Mouse (Mus musculus): ENCODE data around the gene Rlbp1. TPM values are rescaled to one million over a fixed set of nuclear protein-coding genes. Genes with fewer than 3 reads are reported as not detected.

Rlbp1 gene
- polyA plus RNA-seq, 1 experiment from 2014 or later, result 2.1 TPM

GRCm38 (mm10) chr7:79347108-79347813 is 39.6 kb downstream of the Rlbp1 start:
- Histone ChIP-seq H3K4me3 (no peak overlapping the region), H3K4me1 (no peaks in the 10 kb centered on the region), H3K36me3 (peaks cover 51% of the 10 kb centered on the region), H3K27me3 (no peaks in the 10 kb centered on the region), H3K27ac (no peak overlapping the region), H3K4me2 (replicated peaks) (no peak overlapping the region), H3K9me3 (no peaks in the 10 kb centered on the region), H3K9ac (no peak overlapping the region)
- no peak for ATAC-seq (ENCODE audit: low FRiP score, low read depth)
- 73% methylated on average over 13 of the region's 13 CpGs for WGBS

DNA sequence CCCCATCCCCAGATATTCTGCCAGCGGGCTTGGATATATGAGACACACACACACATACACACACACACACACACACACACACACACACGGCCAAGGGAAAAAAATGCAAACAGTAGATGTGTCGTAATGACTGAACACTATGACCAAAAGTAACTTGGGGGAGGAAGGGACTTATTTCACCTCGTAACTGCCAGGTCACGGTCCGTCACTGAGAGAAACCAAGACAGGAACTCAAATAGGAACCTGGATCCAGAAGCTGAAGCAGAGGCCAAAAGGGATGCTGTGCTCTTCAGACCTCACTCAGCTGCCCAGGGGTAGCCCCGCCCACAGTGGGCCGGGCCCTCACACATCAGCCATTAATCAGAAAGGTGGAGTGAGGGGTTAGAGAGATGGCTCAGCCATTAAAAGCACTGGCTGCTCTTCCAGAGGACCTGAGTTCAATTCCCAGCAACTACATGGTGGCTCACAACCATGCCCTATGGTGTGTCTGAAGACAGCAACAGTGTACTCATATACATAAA is 40.2 kb downstream of the Rlbp1 start:
- no peak overlapping the region for H3K27ac ChIP-seq
- no peak overlapping the region for H3K4me3 ChIP-seq
- no peaks in the 10 kb centered on the region for H3K9me3 ChIP-seq
- peaks cover 45% of the 10 kb centered on the region for H3K36me3 ChIP-seq
- no peaks in the 10 kb centered on the region for H3K4me1 ChIP-seq
- H3K27me3 ChIP-seq, result no peaks in the 10 kb centered on the region
- WGBS, result 69% methylated on average over 8 of the region's 8 CpGs
- no peak for ATAC-seq (ENCODE audit: low FRiP score, low read depth)
- no peak overlapping the region for H3K9ac ChIP-seq
- H3K4me2 ChIP-seq (replicated peaks), result no peak overlapping the region

GRCm38 (mm10) chr7:79345902-79346301 is 40.9 kb downstream of the Rlbp1 start:
- H3K4me3 ChIP-seq, result no peak overlapping the region
- WGBS, result 44% methylated on average over 4 of the region's 4 CpGs
- H3K27me3 ChIP-seq, result no peaks in the 10 kb centered on the region
- H3K4me1 ChIP-seq, result no peaks in the 10 kb centered on the region
- no peak for ATAC-seq (ENCODE audit: low FRiP score, low read depth)
- H3K36me3 ChIP-seq, result peaks cover 39% of the 10 kb centered on the region
- no peak overlapping the region for H3K9ac ChIP-seq
- H3K9me3 ChIP-seq, result no peaks in the 10 kb centered on the region
- no peak overlapping the region for H3K27ac ChIP-seq
- no peak overlapping the region for H3K4me2 ChIP-seq (replicated peaks)

DNA sequence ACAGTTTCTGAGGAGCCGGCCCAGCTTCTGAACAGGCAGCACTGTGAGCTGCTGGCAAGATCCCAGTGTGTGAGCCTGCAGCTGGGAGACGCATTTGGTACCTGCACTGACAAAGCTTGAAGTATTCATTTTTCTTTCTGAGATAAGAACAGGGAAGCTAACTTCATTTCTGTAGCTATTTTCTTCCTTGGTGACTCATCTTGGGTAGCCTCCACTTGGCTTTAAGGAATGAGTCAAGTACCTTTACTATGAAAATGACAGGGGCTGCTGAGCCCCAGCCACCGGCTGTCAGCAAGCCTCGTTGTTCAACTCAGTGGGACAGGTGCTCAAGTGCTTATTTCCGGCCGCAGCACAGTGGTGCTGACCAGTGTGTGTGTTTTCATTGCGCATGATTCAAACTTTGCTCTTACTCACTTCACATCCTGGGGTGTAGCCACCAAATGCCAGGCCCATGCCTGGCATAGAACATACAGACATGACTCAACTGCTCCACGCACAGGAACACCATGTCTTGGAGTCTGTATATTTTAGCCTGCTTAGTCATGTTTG is 50.4 kb downstream of the Rlbp1 start:
- H3K9ac ChIP-seq, result no peak overlapping the region
- H3K4me2 ChIP-seq (replicated peaks), result no peak overlapping the region
- H3K36me3 ChIP-seq, result peaks cover 11% of the 10 kb centered on the region
- ATAC-seq (ENCODE audit: low FRiP score, low read depth), result no peak
- no peaks in the 10 kb centered on the region for H3K9me3 ChIP-seq
- H3K27ac ChIP-seq, result no peak overlapping the region
- no peak overlapping the region for H3K4me3 ChIP-seq
- 86% methylated on average over 8 of the region's 8 CpGs for WGBS
- no peaks in the 10 kb centered on the region for H3K27me3 ChIP-seq
- no peaks in the 10 kb centered on the region for H3K4me1 ChIP-seq

- ATAC-seq (ENCODE audit: low FRiP score, low read depth), result no peak
- Histone ChIP-seq H3K4me2 (replicated peaks) (no peak overlapping the region), H3K27me3 (no peaks in the 10 kb centered on the region), H3K27ac (no peak overlapping the region), H3K36me3 (peaks cover 33% of the 10 kb centered on the region), H3K9ac (no peak overlapping the region), H3K4me1 (no peaks in the 10 kb centered on the region), H3K9me3 (no peaks in the 10 kb centered on the region), H3K4me3 (no peak overlapping the region)
- WGBS, result 70% methylated on average over 3 of the region's 3 CpGs
Measured at GRCm38 (mm10) chr7:79333419-79333818, 53.4 kb downstream of the Rlbp1 start.

GRCm38 (mm10) chr7:79331197-79331596 is 55.7 kb downstream of the Rlbp1 start:
- WGBS, result 75% methylated on average over 10 of the region's 10 CpGs
- ATAC-seq (ENCODE audit: low FRiP score, low read depth), result no peak
- H3K9ac ChIP-seq, result no peak overlapping the region
- no peak overlapping the region for H3K27ac ChIP-seq
- H3K27me3 ChIP-seq, result no peaks in the 10 kb centered on the region
- H3K4me3 ChIP-seq, result no peak overlapping the region
- peaks cover 47% of the 10 kb centered on the region for H3K36me3 ChIP-seq
- H3K9me3 ChIP-seq, result no peaks in the 10 kb centered on the region
- H3K4me1 ChIP-seq, result no peaks in the 10 kb centered on the region
- no peak overlapping the region for H3K4me2 ChIP-seq (replicated peaks)

- WGBS, result 83% methylated on average over 5 of the region's 5 CpGs
Measured at GRCm38 (mm10) chr7:79328769-79329168, 58.1 kb downstream of the Rlbp1 start.

More at GRCm38 (mm10) chr7:79328769-79329168, 58.1 kb downstream of the Rlbp1 start:
- Histone ChIP-seq H3K4me3 (no peak overlapping the region), H3K9ac (no peak overlapping the region), H3K27me3 (no peaks in the 10 kb centered on the region), H3K4me1 (no peaks in the 10 kb centered on the region), H3K9me3 (no peaks in the 10 kb centered on the region), H3K4me2 (replicated peaks) (no peak overlapping the region), H3K36me3 (peaks cover 65% of the 10 kb centered on the region), H3K27ac (no peak overlapping the region)
- ATAC-seq (ENCODE audit: low FRiP score, low read depth), result no peak

Other genes starting within 250 kb of the Rlbp1 start
- gene Mfge8, start 238.0 kb downstream of the Rlbp1 start, polyA plus RNA-seq (2015; fragmentation: Nextera tagmentation; extraction: Ambion mirVana), result 160 and 166 TPM in 2 replicates
- gene Abhd2, start 113.8 kb downstream of the Rlbp1 start, polyA plus RNA-seq (2015; fragmentation: Nextera tagmentation; extraction: Ambion mirVana), result 9.0 and 10.7 TPM in 2 replicates
- 8.4 and 10.0 TPM in 2 replicates for gene Fanci, start 4.9 kb upstream of the Rlbp1 start, polyA plus RNA-seq (2015; fragmentation: Nextera tagmentation; extraction: Ambion mirVana)
- gene Polg, start 79.3 kb upstream of the Rlbp1 start, polyA plus RNA-seq (2015; fragmentation: Nextera tagmentation; extraction: Ambion mirVana), result 32.9 and 35.3 TPM in 2 replicates
- gene Rhcg, start 230.6 kb upstream of the Rlbp1 start, polyA plus RNA-seq (2015; fragmentation: Nextera tagmentation; extraction: Ambion mirVana), result not detected in 2 replicates